Mouse (Mus musculus) megakaryocyte, embryonic 14.5 days (primary cell): Measurements from ENCODE around the gene Clcnka.

Experiments used
- FLI1 ChIP-seq: IDR thresholded peaks from 2 replicates; pipeline ENCODE4 v1.6.1; 2012; ENCODE audit warnings: low read length, inconsistent platforms, mixed read lengths
- GATA1 ChIP-seq: IDR thresholded peaks from 3 replicates; pipeline ENCODE4 v1.6.1; 2012; ENCODE audit warnings: mixed read lengths, low read length, inconsistent platforms, borderline replicate concordance

DNA sequence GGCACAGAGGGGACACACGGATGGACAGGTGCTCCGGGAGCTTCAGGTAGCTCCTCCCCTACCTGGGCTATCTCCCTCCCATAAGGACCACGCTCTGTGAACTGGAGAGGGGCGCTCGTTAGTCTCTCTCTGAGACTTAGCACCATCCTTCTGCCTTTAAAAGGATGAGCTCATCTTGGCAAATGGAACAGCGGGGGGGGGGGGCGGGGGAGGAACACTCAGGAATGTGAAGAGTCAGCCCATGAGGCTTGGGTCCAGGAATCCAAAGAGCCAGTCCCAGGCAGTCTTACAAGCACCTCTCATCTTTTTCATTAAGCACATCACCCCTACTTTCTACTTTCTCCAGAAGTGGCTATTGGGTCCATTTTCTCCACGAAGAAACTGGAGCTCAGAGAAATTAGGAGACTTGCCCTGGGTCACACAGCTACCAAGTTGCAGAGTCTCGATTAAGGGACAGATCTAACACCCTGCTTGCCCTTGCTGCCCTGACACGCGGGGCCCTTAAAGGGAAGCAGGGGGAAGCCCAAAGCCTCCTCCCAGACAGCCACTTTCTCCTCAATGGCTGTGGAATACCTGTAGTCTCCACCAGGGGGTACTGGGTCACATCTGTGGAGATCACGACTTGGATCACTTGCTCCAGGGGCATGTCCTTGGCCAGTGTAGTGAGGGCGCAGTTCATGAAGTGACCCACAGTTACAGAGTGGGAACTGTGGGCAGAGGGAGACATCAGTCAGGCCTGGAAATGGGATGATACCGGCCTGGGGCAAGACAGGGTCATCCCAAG lies 8.2 kb upstream of the Clcnka start:
- TF ChIP-seq GATA1 (no peak), FLI1 (no peak)
